Mouse (Mus musculus) E14TG2a.4 (cell line): Measurements from ENCODE around the gene Lrrc30.

Source experiments
- H3K27me3 ChIP-seq: 2 replicates; pipeline ENCODE4 v1.6.1; 2014; ENCODE audit warnings: low read length, control low read depth; ENCODE audit not compliant: insufficient read depth
- H3K36me3 ChIP-seq: 2 replicates; pipeline ENCODE4 v1.6.1; 2014; ENCODE audit warnings: low read length, control low read depth; ENCODE audit not compliant: insufficient read depth
- H3K4me1 ChIP-seq: replicated peaks from 2 replicates; pipeline ENCODE4 v1.6.1; 2014; ENCODE audit warnings: low read depth, low read length, control low read depth
- H3K4me3 ChIP-seq: replicated peaks from 2 replicates; pipeline ENCODE4 v1.5.1; 2014; ENCODE audit warnings: mild to moderate bottlenecking, low read length
- H3K9me3 ChIP-seq: 2 replicates; pipeline ENCODE4 v1.6.1; 2014; ENCODE audit warnings: low read length, control low read depth
- CTCF ChIP-seq: conservative IDR thresholded peaks from 2 replicates; pipeline ENCODE4 v1.5.1; 2014; ENCODE audit warnings: low read length
- NANOG ChIP-seq: IDR thresholded peaks from 2 replicates; pipeline ENCODE4 v1.6.1; 2014; ENCODE audit warnings: borderline replicate concordance, low read length, mixed read lengths
- POU5F1 ChIP-seq: IDR thresholded peaks from 2 replicates; pipeline ENCODE4 v1.6.1; 2014; ENCODE audit warnings: low read length, borderline replicate concordance

Lrrc30 gene

DNA sequence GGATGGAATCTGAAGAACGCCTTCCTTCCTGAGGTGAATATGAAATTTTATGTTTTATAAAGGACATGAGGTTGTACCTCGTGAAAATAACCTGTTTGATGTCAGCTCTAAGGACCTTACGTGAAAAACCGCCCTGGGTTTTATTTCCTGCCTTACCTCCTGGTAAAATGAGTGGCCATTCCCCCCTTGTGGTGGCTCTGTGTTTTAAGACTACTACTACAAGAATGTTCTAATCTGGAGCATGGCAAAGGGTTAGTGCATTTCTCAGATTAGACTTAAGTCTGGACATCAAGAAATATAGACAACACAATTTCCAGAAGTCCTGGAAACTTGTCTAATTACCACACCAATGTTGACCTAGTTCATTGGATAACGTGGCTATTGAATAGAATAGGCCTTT is 50.7 kb downstream of the Lrrc30 start:
- no peaks in the 10 kb centered on the region for H3K4me1 ChIP-seq
- no peaks in the 10 kb centered on the region for H3K27me3 ChIP-seq
- H3K9me3 ChIP-seq = peaks cover 27% of the 10 kb centered on the region
- TF ChIP-seq CTCF (no peak), NANOG (no peak), POU5F1 (no peak)
- no peaks in the 10 kb centered on the region for H3K36me3 ChIP-seq
- H3K4me3 ChIP-seq = no peak overlapping the region
